Mouse (Mus musculus) bone marrow macrophage, adult 2 months (primary cell): ENCODE data around the gene Uaca. TPM values are rescaled to one million over a fixed set of nuclear protein-coding genes. Genes with fewer than 3 reads are reported as not detected.

Experiments used
- H3K27ac ChIP-seq: 2 replicates; pipeline ENCODE4 v1.5.1; 2012; ENCODE audit warnings: low read depth, low read length; ENCODE audit not compliant: insufficient read depth
- H3K4me1 ChIP-seq: 2 replicates; pipeline ENCODE4 v1.6.1; 2012; ENCODE audit warnings: low read length; ENCODE audit not compliant: control insufficient read depth, insufficient read depth
- H3K4me3 ChIP-seq: 2 replicates; pipeline ENCODE4 v1.5.1; 2012; ENCODE audit warnings: mild to moderate bottlenecking, low read length, moderate library complexity; ENCODE audit not compliant: insufficient read depth
- CTCF ChIP-seq: IDR thresholded peaks from 2 replicates; pipeline ENCODE4 v1.5.1; 2012; ENCODE audit warnings: low read depth, mild to moderate bottlenecking, low read length, moderate library complexity
- POLR2A ChIP-seq: IDR thresholded peaks from 2 replicates; pipeline ENCODE4 v1.6.1; 2012; ENCODE audit warnings: mild to moderate bottlenecking, low read depth, low read length, borderline replicate concordance
- polyA plus RNA-seq: library from polyadenylated mRNA; stranded (reverse); fragments of >200 nt; gene quantifications from 2 replicates; pipeline ENCODE4 v1.2.4, GENCODE M21; 2012; ENCODE audit not compliant: missing spikeins, insufficient read depth, insufficient read length

The Uaca gene
- polyA plus RNA-seq, 1 experiment: 6.0 TPM

- Histone ChIP-seq H3K4me1 (no peaks in the 10 kb centered on the region), H3K4me3 (no peak overlapping the region), H3K27ac (no peak overlapping the region)
- no peak for TF ChIP-seq POLR2A
- no peak for TF ChIP-seq CTCF
Observed at GRCm38 (mm10) chr9:60921831-60922230, 127.5 kb downstream of the Uaca start.

- TF ChIP-seq CTCF (no peak), POLR2A (no peak)
- H3K4me3 ChIP-seq: no peak overlapping the region
- no peaks in the 10 kb centered on the region for H3K4me1 ChIP-seq
- no peak overlapping the region for H3K27ac ChIP-seq
Observed at GRCm38 (mm10) chr9:60926301-60926700, 132.0 kb downstream of the Uaca start.

- H3K4me1 ChIP-seq: no peaks in the 10 kb centered on the region
- TF ChIP-seq POLR2A (no peak), CTCF (no peak)
- no peak overlapping the region for H3K4me3 ChIP-seq
- H3K27ac ChIP-seq: no peak overlapping the region
Observed at GRCm38 (mm10) chr9:60929290-60929983, 135.1 kb downstream of the Uaca start.

Other genes with a start within 250 kb of the Uaca start
- gene Lrrc49, start 106.4 kb upstream of the Uaca start, polyA plus RNA-seq: 5.8 and 7.5 TPM in 2 replicates
- gene Larp6, start 81.6 kb upstream of the Uaca start, polyA plus RNA-seq: not detected in 2 replicates